Mouse (Mus musculus) G1E-ER4 (cell line): ENCODE data around the gene Fam187b. TPM values are rescaled to one million over a fixed set of nuclear protein-coding genes. Genes with fewer than 3 reads are reported as not detected.

Source experiments
- GATA1 ChIP-seq: IDR thresholded peaks from one replicate; pipeline ENCODE4 v1.8.0; 2012; ENCODE audit warnings: low read length, inconsistent platforms
- polyA plus RNA-seq: library from polyadenylated mRNA; stranded (reverse); fragments of >175 nt; gene quantifications from 2 replicates; pipeline ENCODE4 v1.2.3, GENCODE M21; 2012

Gene Fam187b
- polyA plus RNA-seq, 1 experiment: not detected

DNA sequence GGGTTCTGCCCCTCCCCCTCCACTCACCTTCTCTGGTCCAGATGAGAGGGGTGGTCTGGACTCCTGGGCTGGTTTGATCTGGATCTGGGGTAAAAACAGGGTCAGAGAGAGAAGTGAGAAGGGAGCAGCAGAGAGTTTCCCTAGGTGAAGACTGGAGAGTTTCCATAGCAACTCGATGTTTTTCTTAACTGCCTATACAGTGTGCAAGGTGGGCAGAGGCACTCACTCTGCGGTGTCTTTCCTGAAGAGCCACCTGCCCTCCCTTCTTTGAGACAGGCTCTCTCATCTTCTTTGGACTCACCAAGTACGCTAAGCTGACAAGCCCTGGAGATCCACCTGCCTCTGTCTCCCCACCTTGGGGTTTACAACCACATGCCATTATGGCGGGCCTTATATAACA is 65.4 kb downstream of the Fam187b start:
- no peak for TF ChIP-seq GATA1

Other genes with a start within 250 kb of the Fam187b start
- gene Tmem147, start 244.2 kb upstream of the Fam187b start, polyA plus RNA-seq: 197 and 201 TPM in 2 replicates
- gene Gapdhs, start 230.1 kb upstream of the Fam187b start, polyA plus RNA-seq: not detected in 2 replicates
- gene Sbsn, start 222.3 kb upstream of the Fam187b start, polyA plus RNA-seq: 5.3 and 6.4 TPM in 2 replicates
- 0.17 TPM in 1 of 2 replicates, not detected in the other for gene Dmkn, start 210.0 kb upstream of the Fam187b start, polyA plus RNA-seq
- not detected in 2 replicates for gene Krtdap, start 185.9 kb upstream of the Fam187b start, polyA plus RNA-seq
- gene Ffar2, start 150.0 kb upstream of the Fam187b start, polyA plus RNA-seq: not detected in 2 replicates
- gene Ffar3, start 117.6 kb upstream of the Fam187b start, polyA plus RNA-seq: not detected in 2 replicates
- not detected in 2 replicates for gene Ffar1, start 112.2 kb upstream of the Fam187b start, polyA plus RNA-seq
- not detected in 2 replicates for gene Cd22, start 93.4 kb upstream of the Fam187b start, polyA plus RNA-seq
- gene Mag, start 58.9 kb upstream of the Fam187b start, polyA plus RNA-seq: not detected in 2 replicates
- gene Hamp2, start 49.1 kb upstream of the Fam187b start, polyA plus RNA-seq: not detected in 2 replicates
- gene Hamp, start 29.8 kb upstream of the Fam187b start, polyA plus RNA-seq: not detected in 2 replicates
- gene Usf2, start 17.0 kb upstream of the Fam187b start, polyA plus RNA-seq: 162 and 181 TPM in 2 replicates
- gene Lsr, start 326 bp upstream of the Fam187b start, polyA plus RNA-seq: not detected in 2 replicates
- 0.09 and 0.35 TPM in 2 replicates for gene Fxyd5, start 68.7 kb downstream of the Fam187b start, polyA plus RNA-seq
- not detected in 2 replicates for gene Fxyd7, start 77.7 kb downstream of the Fam187b start, polyA plus RNA-seq
- gene Fxyd1, start 83.4 kb downstream of the Fam187b start, polyA plus RNA-seq: not detected in 2 replicates
- not detected in 2 replicates for gene Lgi4, start 85.6 kb downstream of the Fam187b start, polyA plus RNA-seq
- not detected in 2 replicates for gene Fxyd3, start 102.9 kb downstream of the Fam187b start, polyA plus RNA-seq
- 0.16 and 0.21 TPM in 2 replicates for gene Hpn, start 141.5 kb downstream of the Fam187b start, polyA plus RNA-seq
- 0.11 and 0.17 TPM in 2 replicates for gene Scn1b, start 153.2 kb downstream of the Fam187b start, polyA plus RNA-seq
- gene Gramd1a, start 182.1 kb downstream of the Fam187b start, polyA plus RNA-seq: 89.7 and 102 TPM in 2 replicates